Comparison of ENCODE assay signal across 8 mouse cellular contexts in genomic region chr12:83988483-83988882, GRCm38 (mm10). TPM values are rescaled to one million over a fixed set of nuclear protein-coding genes. Genes with fewer than 3 reads are reported as not detected.
A peak's percentile ranks its signal among the peaks of the same experiment; 100 is the strongest.
DNase-seq lines count a peak whose midpoint lies in the region; ATAC-seq and TF ChIP-seq lines count a peak whose summit lies in the region.

No protein-coding gene starts in this region.

- TF ChIP-seq CTCF in heart, postnatal 0 days (IDR thresholded peaks at IDR 0.05; ENCODE audit: low read depth): no peak

- TF ChIP-seq EP300 in heart, postnatal 0 days (IDR thresholded peaks at IDR 0.05; ENCODE audit: low read depth): no peak

- intact Hi-C loops in heart, postnatal 14 days (cut with DNase I): no loop called here

- H3K4me3 ChIP-seq in heart, postnatal 0 days (ENCODE audit: low read depth, low read length): peak overlapping the region; percentile 69
- H3K4me3 ChIP-seq in ES-E14 (ENCODE audit: insufficient read depth in 1 of 2, low read depth in 1 of 2, low read length in 2 of 2, poor library complexity in 1 of 2, severe bottlenecking in 1 of 2): peak overlapping the region; percentile 71
- H3K4me3 ChIP-seq in forebrain, embryonic 15.5 days: peak overlapping the region; percentile 83
- H3K4me3 ChIP-seq in midbrain, embryonic 10.5 days: peak overlapping the region; percentile 67

- 60% methylated on average over 4 of the region's 4 CpGs for WGBS in heart, postnatal 0 days
- WGBS in forebrain, embryonic 15.5 days: 70% methylated on average over 4 of the region's 4 CpGs
- WGBS in midbrain, embryonic 10.5 days: 75% methylated on average over 4 of the region's 4 CpGs

- peak overlapping the region; percentile 75 for H3K4me2 ChIP-seq in heart, postnatal 0 days (ENCODE audit: low read depth, low read length)
- H3K4me2 ChIP-seq in forebrain, embryonic 15.5 days (replicated peaks): peak overlapping the region; percentile 70

- ATAC-seq in heart, postnatal 0 days (ENCODE audit: insufficient read depth, low read depth): no peak; the same call in 1 of the 2 replicates
- ATAC-seq in forebrain, embryonic 15.5 days (replicated peaks): peak; percentile 32; the same call in 1 of the 2 replicates

- in situ Hi-C loops in ES-E14 (cut with MboI; ENCODE audit: low sequenced_read_pairs in 2 of 2, unreplicated experiment in 2 of 2): loop anchor here (5.0 kb wide), 2 partner anchors 1719 to 1729 kb away; no protein-coding TSS in a partner anchor

- H3K9ac ChIP-seq in heart, postnatal 0 days (replicated peaks; ENCODE audit: low read depth, low read length): peak overlapping the region; percentile 89
- peak overlapping the region; percentile 79; the same call in 1 of the 2 replicates for H3K9ac ChIP-seq in ES-E14 (ENCODE audit: insufficient read depth, low read depth, low read length, poor library complexity, severe bottlenecking)
- H3K9ac ChIP-seq in forebrain, embryonic 15.5 days (replicated peaks): peak overlapping the region; percentile 76

- peaks cover 22% of the 10 kb centered on the region for H3K4me1 ChIP-seq in heart, postnatal 0 days (ENCODE audit: control insufficient read depth, insufficient read depth)
- peaks cover 1 to 5% of the 10 kb centered on the region in 2 experiments; a peak in 1 of 4 replicates for H3K4me1 ChIP-seq in ES-E14 (ENCODE audit: control insufficient read depth in 2 of 2, insufficient read depth in 2 of 2, low read length in 2 of 2, poor library complexity in 1 of 2)
- peaks cover 6% of the 10 kb centered on the region for H3K4me1 ChIP-seq in forebrain, embryonic 15.5 days
- peaks cover 21% of the 10 kb centered on the region for H3K4me1 ChIP-seq in midbrain, embryonic 10.5 days

- H3K27ac ChIP-seq in heart, postnatal 0 days (ENCODE audit: low read depth): peak overlapping the region; percentile 100
- no peak overlapping the region for H3K27ac ChIP-seq in ES-E14 (ENCODE audit: insufficient read depth, low read depth, low read length, poor library complexity, severe bottlenecking)
- peak overlapping the region; percentile 94 for H3K27ac ChIP-seq in forebrain, embryonic 15.5 days (replicated peaks)
- peak overlapping the region; percentile 92 for H3K27ac ChIP-seq in midbrain, embryonic 10.5 days (replicated peaks)

- DNase-seq in heart, postnatal 0 days (ENCODE audit: low spot score): peak; percentile 36
- DNase-seq in heart, postnatal 14 days: no peak
- no peak for DNase-seq in ES-E14 (ENCODE audit: low read depth, low spot score)
- no peak for DNase-seq in midbrain, embryonic 10.5 days (ENCODE audit: low spot score)
- no peak for DNase-seq in thymus, postnatal 14 days
- DNase-seq in layer of hippocampus, adult 9-11 months: no peak
- DNase-seq in Muller cell, postnatal 12 days (ENCODE audit: inconsistent ontology term): no peak

- H3K9me3 ChIP-seq in heart, postnatal 0 days (replicated peaks; ENCODE audit: control insufficient read depth, low read length): no peaks in the 10 kb centered on the region
- H3K9me3 ChIP-seq in ES-E14 (ENCODE audit: control insufficient read depth, insufficient read depth, low read depth, low read length): no peaks in the 10 kb centered on the region
- H3K9me3 ChIP-seq in forebrain, embryonic 15.5 days: no peaks in the 10 kb centered on the region
- no peaks in the 10 kb centered on the region for H3K9me3 ChIP-seq in midbrain, embryonic 10.5 days (replicated peaks)

- H3K36me3 ChIP-seq in heart, postnatal 0 days (replicated peaks; ENCODE audit: control insufficient read depth, insufficient read depth, low read length): peaks cover 15% of the 10 kb centered on the region; the same call in 1 of the 2 replicates
- H3K36me3 ChIP-seq in ES-E14 (ENCODE audit: control insufficient read depth, insufficient read depth, low read length, poor library complexity, severe bottlenecking): no peaks in the 10 kb centered on the region
- H3K36me3 ChIP-seq in forebrain, embryonic 15.5 days: no peaks in the 10 kb centered on the region
- peaks cover 18% of the 10 kb centered on the region for H3K36me3 ChIP-seq in midbrain, embryonic 10.5 days

- no peaks in the 10 kb centered on the region for H3K27me3 ChIP-seq in heart, postnatal 0 days (ENCODE audit: control insufficient read depth, insufficient read depth, low read length)
- H3K27me3 ChIP-seq in forebrain, embryonic 15.5 days: no peaks in the 10 kb centered on the region
- H3K27me3 ChIP-seq in midbrain, embryonic 10.5 days (ENCODE audit: low read depth, poor library complexity, severe bottlenecking): 0 out of 2 replicates have a peak, but pooled peaks cover 5% of the 10 kb centered on the region

TF ChIP-seq in ES-E14, 5 proteins besides CTCF, POLR2A, EP300 and RAD21:
- TF ChIP-seq HCFC1 (IDR thresholded peaks at IDR 0.05; ENCODE audit: borderline replicate concordance, insufficient read depth, low read length) (no peak), MAFK (IDR thresholded peaks at IDR 0.05; ENCODE audit: insufficient read depth, low read depth, low read length) (no peak), ZC3H11A (IDR thresholded peaks at IDR 0.05; ENCODE audit: borderline replicate concordance, low read depth, low read length) (no peak), ZNF384 (IDR thresholded peaks at IDR 0.05; ENCODE audit: low read depth, low read length) (no peak), CHD2 (IDR thresholded peaks at IDR 0.05; ENCODE audit: low read depth, low read length) (no peak)
TF ChIP-seq in ES-E14: peak in this region for 0.

RNA-seq across cellular contexts. Expression of gene Acot2, which starts 0.8 kb away (rescaled TPM):
- total RNA-seq in heart, postnatal 0 days (2014; rRNA removed; ENCODE audit: low replicate concordance): 158 and 228 TPM in 2 replicates
- polyA plus RNA-seq in heart, postnatal 0 days (2015; fragmentation: Nextera tagmentation; extraction: Ambion mirVana): 300 and 309 TPM in 2 replicates
- total RNA-seq in heart, postnatal 14 days (2021): 100 to 1,000 TPM; 146 to 155 TPM
- total RNA-seq in ES-E14 (2012; rRNA removed): 3.7 and 4.1 TPM in 2 replicates
- 11.3 and 12.4 TPM in 2 replicates for polyA plus RNA-seq in forebrain, embryonic 15.5 days (2015; fragmentation: Nextera tagmentation; extraction: Ambion mirVana)
- 20.1 and 21.1 TPM in 2 replicates for polyA plus RNA-seq in midbrain, embryonic 10.5 days (2016; fragmentation: Nextera tagmentation; extraction: Ambion mirVana)

RNA-seq across cellular contexts. Expression of gene Heatr4, which starts 3.8 kb away (rescaled TPM):
- not detected in 2 replicates for total RNA-seq in heart, postnatal 0 days (2014; rRNA removed; ENCODE audit: low replicate concordance)
- 0.04 TPM in 1 of 2 replicates, not detected in the other for polyA plus RNA-seq in heart, postnatal 0 days (2015; fragmentation: Nextera tagmentation; extraction: Ambion mirVana)
- not detected for total RNA-seq in heart, postnatal 14 days (2021)
- total RNA-seq in ES-E14 (2012; rRNA removed): not detected in 2 replicates
- not detected in 2 replicates for polyA plus RNA-seq in forebrain, embryonic 15.5 days (2015; fragmentation: Nextera tagmentation; extraction: Ambion mirVana)
- polyA plus RNA-seq in midbrain, embryonic 10.5 days (2016; fragmentation: Nextera tagmentation; extraction: Ambion mirVana): not detected in 2 replicates

RNA-seq across cellular contexts. Expression of gene Acot1, which starts 20.8 kb away (rescaled TPM):
- 71.5 and 122 TPM in 2 replicates for total RNA-seq in heart, postnatal 0 days (2014; rRNA removed; ENCODE audit: low replicate concordance)
- 137 and 142 TPM in 2 replicates for polyA plus RNA-seq in heart, postnatal 0 days (2015; fragmentation: Nextera tagmentation; extraction: Ambion mirVana)
- total RNA-seq in heart, postnatal 14 days (2021): 10 to 100 TPM; 70.0 to 79.3 TPM
- 10.2 and 19.3 TPM in 2 replicates for total RNA-seq in ES-E14 (2012; rRNA removed)
- polyA plus RNA-seq in forebrain, embryonic 15.5 days (2015; fragmentation: Nextera tagmentation; extraction: Ambion mirVana): 74.0 and 86.6 TPM in 2 replicates
- polyA plus RNA-seq in midbrain, embryonic 10.5 days (2016; fragmentation: Nextera tagmentation; extraction: Ambion mirVana): 46.6 and 52.5 TPM in 2 replicates

RNA-seq across cellular contexts. Expression of gene Riox1, which starts 38.1 kb away (rescaled TPM):
- 12.4 and 21.9 TPM in 2 replicates for total RNA-seq in heart, postnatal 0 days (2014; rRNA removed; ENCODE audit: low replicate concordance)
- 4.6 and 5.1 TPM in 2 replicates for polyA plus RNA-seq in heart, postnatal 0 days (2015; fragmentation: Nextera tagmentation; extraction: Ambion mirVana)
- 1 to 10 TPM; 5.0 to 5.9 TPM for total RNA-seq in heart, postnatal 14 days (2021)
- 22.6 and 24.9 TPM in 2 replicates for total RNA-seq in ES-E14 (2012; rRNA removed)
- 13.0 and 13.7 TPM in 2 replicates for polyA plus RNA-seq in forebrain, embryonic 15.5 days (2015; fragmentation: Nextera tagmentation; extraction: Ambion mirVana)
- 13.7 and 15.5 TPM in 2 replicates for polyA plus RNA-seq in midbrain, embryonic 10.5 days (2016; fragmentation: Nextera tagmentation; extraction: Ambion mirVana)

RNA-seq across cellular contexts. Expression of gene Acot4, which starts 49.7 kb away (rescaled TPM):
- 0.31 and 18.2 TPM in 2 replicates for total RNA-seq in heart, postnatal 0 days (2014; rRNA removed; ENCODE audit: low replicate concordance)
- polyA plus RNA-seq in heart, postnatal 0 days (2015; fragmentation: Nextera tagmentation; extraction: Ambion mirVana): 0.55 and 0.60 TPM in 2 replicates
- 1 to 10 TPM in 1 of 2 experiments, under 1 TPM in 1; 0.85 to 1.2 TPM for total RNA-seq in heart, postnatal 14 days (2021)
- 0.04 and 0.05 TPM in 2 replicates for total RNA-seq in ES-E14 (2012; rRNA removed)
- polyA plus RNA-seq in forebrain, embryonic 15.5 days (2015; fragmentation: Nextera tagmentation; extraction: Ambion mirVana): 0.27 and 0.41 TPM in 2 replicates
- 0.06 and 0.21 TPM in 2 replicates for polyA plus RNA-seq in midbrain, embryonic 10.5 days (2016; fragmentation: Nextera tagmentation; extraction: Ambion mirVana)

Comparison
In these comparisons a context has a peak if more than half of its experiments do, and no peak if none do; other contexts are left out.
1. RNA of gene Acot2, which starts 0.8 kb away (total RNA-seq): 158 to 228 TPM in heart, postnatal 0 days and 146 to 155 TPM in heart, postnatal 14 days; 3.7 to 4.1 TPM in ES-E14; every median in the first group is over 10 times any median in the second.
2. Peak in every context shown above with its lines, with median percentiles within 50 percentile points of each other: H3K4me3 ChIP-seq and H3K9ac ChIP-seq.